Mouse (Mus musculus) heart, embryonic 13.5 days (tissue): ENCODE data around the gene Dpf2. TPM values are rescaled to one million over a fixed set of nuclear protein-coding genes. Genes with fewer than 3 reads are reported as not detected.
A peak's percentile ranks its signal among the peaks of the same experiment; 100 is the strongest.
"Not testable (repeated sequence)": the region's sequence is repeated elsewhere in the genome, so short reads cannot be mapped to it uniquely, and the experiment has no call there.

ENCODE experiments used
- ATAC-seq: fragments of 200-750 bp; cut with Nextera tagmentation; 2 replicates; pipeline ENCODE4 v1.8.0; 2017; ENCODE audit warnings: moderate TSS enrichment; ENCODE audit not compliant: insufficient number of reproducible peaks, low FRiP score, low TSS enrichment; ENCODE audit errors: extremely low read depth
- H3K27ac ChIP-seq: fragments of 300-500 bp; sonication (generic); replicated peaks from 2 replicates; pipeline ENCODE4 v1.5.1; 2015; ENCODE audit warnings: moderate library complexity, mild to moderate bottlenecking, inconsistent platforms
- H3K27me3 ChIP-seq: fragments of 300-500 bp; sonication (generic); replicated peaks from 2 replicates; pipeline ENCODE4 v1.6.1; 2015; ENCODE audit warnings: mild to moderate bottlenecking, inconsistent platforms
- H3K36me3 ChIP-seq: fragments of 300-500 bp; sonication (generic); 2 replicates; pipeline ENCODE4 v1.6.1; 2015; ENCODE audit warnings: mild to moderate bottlenecking, inconsistent platforms
- H3K4me1 ChIP-seq: fragments of 300-500 bp; sonication (generic); 2 replicates; pipeline ENCODE4 v1.6.1; 2015; ENCODE audit warnings: inconsistent platforms
- H3K4me2 ChIP-seq: fragments of 300-500 bp; sonication (generic); 2 replicates; pipeline ENCODE4 v1.6.1; 2015; ENCODE audit warnings: inconsistent platforms, mild to moderate bottlenecking, moderate library complexity
- H3K4me3 ChIP-seq: fragments of 300-500 bp; sonication (generic); 2 replicates; pipeline ENCODE4 v1.5.1; 2015; ENCODE audit warnings: moderate library complexity, mild to moderate bottlenecking, inconsistent platforms
- H3K9ac ChIP-seq: fragments of 300-500 bp; sonication (generic); 2 replicates; pipeline ENCODE4 v1.6.1; 2015; ENCODE audit warnings: inconsistent platforms, mild to moderate bottlenecking, moderate library complexity
- H3K9me3 ChIP-seq: fragments of 300-500 bp; sonication (generic); 2 replicates; pipeline ENCODE4 v1.6.1; 2016; ENCODE audit warnings: inconsistent platforms
- WGBS: fragments of 180-500 bp; shearing (Covaris S2); methylation state at CpG from one replicate; pipeline ENCODE4 v1.1.7; 2015; ENCODE audit warnings: mixed read lengths; 5-methylcytosine and 5-hydroxymethylcytosine counted together
- polyA plus RNA-seq: library from polyadenylated mRNA; unstranded; fragments of >200 nt; fragmentation: Nextera tagmentation; extraction: Ambion mirVana; gene quantifications from 2 replicates; pipeline ENCODE4 v1.2.1, GENCODE M21; 2015

The Dpf2 gene
- polyA plus RNA-seq, 1 experiment from 2014 or later: 98.1 TPM

- Histone ChIP-seq H3K9ac (no peak overlapping the region), H3K9me3 (no peaks in the 10 kb centered on the region), H3K27me3 (no peaks in the 10 kb centered on the region), H3K27ac (no peak overlapping the region), H3K4me2 (no peak overlapping the region), H3K4me1 (peaks cover 16% of the 10 kb centered on the region), H3K4me3 (no peak overlapping the region), H3K36me3 (peaks cover 32% of the 10 kb centered on the region)
- ATAC-seq: no peak
- WGBS: 89% methylated on average over 7 of the region's 7 CpGs
These were observed 20.5 kb downstream of the Dpf2 start for GRCm38 (mm10) chr19:5892262-5892661.

GRCm38 (mm10) chr19:5891521-5892258, 21.1 kb downstream of the Dpf2 start:
- H3K4me1 ChIP-seq: peaks cover 16% of the 10 kb centered on the region
- peak overlapping the region; percentile 2; the same call in 1 of the 2 replicates for H3K27ac ChIP-seq
- ATAC-seq: no peak
- H3K4me3 ChIP-seq: no peak overlapping the region
- 88% methylated on average over 12 of the region's 12 CpGs for WGBS
- H3K9ac ChIP-seq: no peak overlapping the region
- H3K36me3 ChIP-seq: peaks cover 27% of the 10 kb centered on the region
- H3K4me2 ChIP-seq: no peak overlapping the region
- no peaks in the 10 kb centered on the region for H3K9me3 ChIP-seq
- H3K27me3 ChIP-seq: no peaks in the 10 kb centered on the region

DNA sequence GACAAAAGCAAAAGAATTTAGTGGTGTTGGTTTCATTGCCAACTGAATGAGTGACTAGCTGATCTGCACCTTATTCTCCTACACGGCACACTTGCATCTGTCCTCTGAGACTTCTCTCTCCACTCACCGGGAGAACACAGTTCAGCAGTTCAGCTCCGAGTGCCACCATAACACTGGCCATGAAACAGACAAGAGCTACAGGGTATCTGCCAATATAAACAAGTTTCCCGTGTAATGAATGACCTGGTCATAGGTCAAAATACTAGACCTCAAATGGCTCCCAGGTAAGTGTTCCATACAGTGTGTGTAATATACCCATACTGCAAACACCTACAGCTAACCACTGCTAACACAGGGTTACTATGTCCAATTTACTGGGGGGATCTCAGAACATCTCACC, 23.6 kb downstream of the Dpf2 start:
- WGBS: 60% methylated on average over 4 of the region's 4 CpGs
- Histone ChIP-seq H3K27me3 (no peaks in the 10 kb centered on the region), H3K4me2 (no peak overlapping the region), H3K9me3 (no peaks in the 10 kb centered on the region), H3K27ac (no peak overlapping the region), H3K4me3 (no peak overlapping the region), H3K4me1 (peaks cover 14% of the 10 kb centered on the region), H3K9ac (no peak overlapping the region), H3K36me3 (peaks cover 12% of the 10 kb centered on the region; the same call in 1 of the 2 replicates)
- ATAC-seq: no peak

DNA sequence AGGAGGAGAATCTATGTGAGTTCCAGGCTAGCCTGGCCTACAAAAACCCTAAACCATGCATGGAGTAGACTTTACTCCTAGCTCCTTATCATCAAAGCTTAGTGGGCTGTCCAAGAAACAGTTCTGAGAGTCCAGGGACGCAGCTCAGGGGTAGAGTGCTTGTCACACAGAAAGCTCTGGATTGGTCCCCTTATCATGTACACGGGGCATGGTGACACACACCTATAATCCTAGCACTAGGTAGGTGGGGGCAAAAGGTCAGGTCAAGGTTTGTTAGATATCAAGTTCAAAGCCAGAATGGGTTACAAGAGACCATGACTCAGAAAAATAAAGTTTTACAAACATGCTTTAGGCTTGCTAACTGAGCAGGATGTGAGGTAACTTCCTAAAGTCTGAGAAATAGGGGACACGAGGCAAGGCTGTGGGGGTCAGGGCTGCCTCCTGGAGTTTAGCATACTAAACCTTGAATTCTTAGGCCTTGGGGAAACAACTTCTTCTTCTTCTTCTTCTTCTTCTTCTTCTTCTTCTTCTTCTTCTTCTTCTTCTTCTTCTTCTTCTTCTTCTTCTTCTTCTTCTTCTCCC, 25.5 kb downstream of the Dpf2 start:
- WGBS: 49% methylated on average over 3 of the region's 3 CpGs
- Histone ChIP-seq H3K9ac (no peak overlapping the region), H3K36me3 (peaks cover 8% of the 10 kb centered on the region; the same call in 1 of the 2 replicates), H3K27me3 (no peaks in the 10 kb centered on the region), H3K27ac (no peak overlapping the region), H3K4me1 (peaks cover 10% of the 10 kb centered on the region), H3K4me3 (no peak overlapping the region), H3K4me2 (no peak overlapping the region), H3K9me3 (no peaks in the 10 kb centered on the region)
- no peak for ATAC-seq

DNA sequence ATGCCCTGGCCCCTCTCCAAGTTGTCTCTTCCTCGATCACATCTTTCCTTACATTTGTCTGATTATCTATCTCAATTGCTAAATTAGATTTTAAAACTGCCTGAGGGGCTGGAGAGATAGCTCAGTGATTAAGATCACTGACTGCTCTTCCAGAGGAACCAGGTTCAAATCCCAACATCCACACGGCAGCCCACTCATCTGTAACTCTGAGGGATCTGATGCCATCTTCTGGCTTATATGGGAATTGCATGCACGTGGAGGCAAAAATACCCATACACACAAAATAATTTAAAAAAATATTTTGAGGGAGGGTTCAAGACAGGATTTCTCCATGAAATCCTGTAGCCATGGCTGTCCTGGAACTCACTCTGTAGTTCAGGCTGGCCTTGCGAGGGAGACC, 27.0 kb downstream of the Dpf2 start:
- H3K9me3 ChIP-seq: no peaks in the 10 kb centered on the region
- ATAC-seq: no peak
- H3K27ac ChIP-seq: no peak overlapping the region
- no peak overlapping the region for H3K9ac ChIP-seq
- WGBS: 59% methylated on average over 4 of the region's 4 CpGs
- H3K4me2 ChIP-seq: no peak overlapping the region
- no peak overlapping the region for H3K4me3 ChIP-seq
- H3K36me3 ChIP-seq: no peaks in the 10 kb centered on the region
- peaks cover 10% of the 10 kb centered on the region for H3K4me1 ChIP-seq
- H3K27me3 ChIP-seq: no peaks in the 10 kb centered on the region

- no peak overlapping the region for H3K27ac ChIP-seq
- H3K27me3 ChIP-seq: no peaks in the 10 kb centered on the region
- H3K4me1 ChIP-seq: peaks cover 11% of the 10 kb centered on the region
- H3K4me2 ChIP-seq: no peak overlapping the region
- no peak overlapping the region for H3K4me3 ChIP-seq
- no peak for ATAC-seq
- H3K36me3 ChIP-seq: no peaks in the 10 kb centered on the region
- no peaks in the 10 kb centered on the region for H3K9me3 ChIP-seq
- WGBS: 13% methylated on average over 1 of the region's 1 CpGs
- no peak overlapping the region for H3K9ac ChIP-seq
These were observed 28.9 kb downstream of the Dpf2 start for GRCm38 (mm10) chr19:5883935-5884334.

GRCm38 (mm10) chr19:5882079-5882478, 30.7 kb downstream of the Dpf2 start:
- not testable (repeated sequence) for H3K4me2 ChIP-seq, H3K9me3 ChIP-seq, H3K27me3 ChIP-seq, ATAC-seq, H3K4me3 ChIP-seq, H3K27ac ChIP-seq, H3K9ac ChIP-seq, H3K36me3 ChIP-seq
- 78% methylated on average over 5 of the region's 5 CpGs for WGBS
- peaks cover 25% of the 10 kb centered on the region for H3K4me1 ChIP-seq

GRCm38 (mm10) chr19:5881155-5881554, 31.7 kb downstream of the Dpf2 start:
- WGBS: 90% methylated on average over 6 of the region's 6 CpGs
- H3K27me3 ChIP-seq: no peaks in the 10 kb centered on the region
- no peak overlapping the region for H3K9ac ChIP-seq
- ATAC-seq: no peak
- no peak overlapping the region for H3K4me2 ChIP-seq
- H3K9me3 ChIP-seq: no peaks in the 10 kb centered on the region
- no peak overlapping the region for H3K27ac ChIP-seq
- H3K4me3 ChIP-seq: no peak overlapping the region
- H3K36me3 ChIP-seq: no peaks in the 10 kb centered on the region
- peaks cover 25% of the 10 kb centered on the region for H3K4me1 ChIP-seq

DNA sequence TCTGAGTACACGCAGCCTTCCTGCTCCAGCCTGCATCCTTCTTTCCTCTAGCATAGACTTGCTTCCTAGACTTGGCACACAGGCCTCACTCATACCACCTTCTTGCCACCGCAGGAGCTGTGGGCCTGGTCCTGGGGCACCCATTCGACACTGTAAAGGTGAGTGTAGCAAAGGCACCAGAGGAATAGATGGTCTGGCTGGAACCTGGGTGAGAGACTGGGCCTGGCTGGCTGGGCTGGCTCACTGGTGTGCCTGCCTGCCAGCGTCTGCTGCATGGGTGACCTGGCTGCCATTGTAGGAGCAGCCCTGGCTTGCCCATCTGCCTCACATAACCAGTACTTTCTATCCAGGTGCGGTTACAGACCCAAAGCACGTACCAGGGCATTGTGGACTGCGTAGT, 33.1 kb downstream of the Dpf2 start:
- H3K4me1 ChIP-seq: peaks cover 30% of the 10 kb centered on the region
- H3K9ac ChIP-seq: no peak overlapping the region
- no peaks in the 10 kb centered on the region for H3K36me3 ChIP-seq
- H3K27ac ChIP-seq: no peak overlapping the region
- H3K9me3 ChIP-seq: no peaks in the 10 kb centered on the region
- H3K4me2 ChIP-seq: no peak overlapping the region
- ATAC-seq: no peak
- H3K4me3 ChIP-seq: no peak overlapping the region
- WGBS: 86% methylated on average over 7 of the region's 7 CpGs
- no peaks in the 10 kb centered on the region for H3K27me3 ChIP-seq

- no peaks in the 10 kb centered on the region for H3K27me3 ChIP-seq
- H3K4me3 ChIP-seq: no peak overlapping the region
- peak overlapping the region; percentile 57; the same call in 1 of the 2 replicates for H3K4me2 ChIP-seq
- H3K9ac ChIP-seq: peak overlapping the region; percentile 67
- peaks cover 30% of the 10 kb centered on the region for H3K4me1 ChIP-seq
- no peak for ATAC-seq
- no peaks in the 10 kb centered on the region for H3K9me3 ChIP-seq
- WGBS: 77% methylated on average over 3 of the region's 3 CpGs
- H3K27ac ChIP-seq: 0 out of 2 replicates have a peak overlapping the region, but pooled peaks have one; percentile 78
- H3K36me3 ChIP-seq: no peaks in the 10 kb centered on the region
These were observed 33.9 kb downstream of the Dpf2 start for GRCm38 (mm10) chr19:5878916-5879315.

- H3K4me2 ChIP-seq: peak overlapping the region; percentile 57
- H3K27ac ChIP-seq: peak overlapping the region; percentile 78; the same call in 1 of the 2 replicates
- peak overlapping the region; percentile 36 for H3K4me3 ChIP-seq
- no peaks in the 10 kb centered on the region for H3K27me3 ChIP-seq
- WGBS: 57% methylated on average over 7 of the region's 7 CpGs
- H3K36me3 ChIP-seq: 0 out of 2 replicates have a peak, but pooled peaks cover 2% of the 10 kb centered on the region
- ATAC-seq: no peak
- H3K9me3 ChIP-seq: no peaks in the 10 kb centered on the region
- peak overlapping the region; percentile 67 for H3K9ac ChIP-seq
- H3K4me1 ChIP-seq: peaks cover 33% of the 10 kb centered on the region
These were observed 34.5 kb downstream of the Dpf2 start for GRCm38 (mm10) chr19:5878362-5878722.
